Mouse (Mus musculus) liver, postnatal 0 days (tissue): Measurements from ENCODE around the gene Pmp22.

ENCODE experiments used
- CTCF ChIP-seq: sonication (generic); IDR thresholded peaks from 2 replicates; pipeline ENCODE4 v1.5.1; 2016; ENCODE audit warnings: antibody characterized with exemption, low read depth
- EP300 ChIP-seq: IDR thresholded peaks from 2 replicates; pipeline ENCODE4 v1.6.1; 2016; ENCODE audit warnings: antibody characterized with exemption, low read depth, mild to moderate bottlenecking

DNA sequence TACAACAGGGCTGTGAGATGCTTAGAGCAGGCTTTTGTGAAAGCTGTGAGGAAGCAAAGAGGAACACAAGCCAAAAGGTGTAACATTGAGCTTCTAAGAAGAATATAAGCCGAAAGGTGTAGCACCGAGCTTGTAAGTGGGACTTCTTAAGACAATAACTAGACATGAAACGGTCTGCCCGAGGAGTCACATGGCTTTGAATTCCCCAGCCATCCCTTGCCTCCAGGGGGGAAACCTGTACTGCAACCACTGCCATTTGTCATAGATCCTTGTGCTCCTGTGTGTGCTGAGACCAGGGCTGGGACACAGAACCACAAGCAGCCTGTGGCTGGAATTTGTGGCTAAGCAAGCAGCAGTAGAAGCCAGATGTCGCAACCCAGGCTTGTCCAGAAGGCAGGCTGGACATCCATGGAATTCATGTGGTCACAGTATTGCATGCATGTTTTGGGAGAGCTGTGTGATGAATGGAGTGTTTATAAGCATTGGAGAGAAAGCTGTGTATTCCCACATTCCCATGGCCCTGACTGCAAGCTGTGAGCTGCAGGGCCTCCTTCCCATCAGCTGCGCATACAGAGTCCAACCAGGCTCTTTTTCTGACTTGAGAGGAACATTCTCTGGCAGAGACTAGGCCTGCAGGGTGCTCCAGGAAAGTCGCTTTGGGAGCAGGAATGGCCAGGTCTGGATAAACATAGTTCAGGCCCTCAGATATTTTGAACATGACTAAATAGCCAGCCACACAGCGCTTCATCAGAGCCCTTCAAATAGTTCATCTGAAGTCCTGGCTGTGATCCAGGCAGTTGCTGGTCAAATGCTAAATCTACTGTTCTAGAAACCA, 13.8 kb upstream of the Pmp22 start:
- TF ChIP-seq CTCF (no peak), EP300 (no peak)
